Mouse (Mus musculus) liver, adult 2 months (tissue): ENCODE data around the gene Vps35l. TPM values are rescaled to one million over a fixed set of nuclear protein-coding genes. Genes with fewer than 3 reads are reported as not detected.

ENCODE experiments used
- DNase-seq: peaks from one replicate; pipeline ENCODE4 v3.0.0-alpha.2; 2011; ENCODE audit warnings: low read depth, low spot score; ENCODE audit errors: extremely low read depth
- H3K27ac ChIP-seq: fragments of 200-500 bp; replicated peaks from 2 replicates; pipeline ENCODE4 v1.5.1; 2012; ENCODE audit warnings: low read depth, mild to moderate bottlenecking, control low read depth, inconsistent platforms, low read length; ENCODE audit not compliant: insufficient read depth
- H3K27me3 ChIP-seq: fragments of 200-500 bp; 2 replicates; pipeline ENCODE4 v1.6.1; 2012; ENCODE audit warnings: mild to moderate bottlenecking, moderate library complexity, low read length, inconsistent platforms; ENCODE audit not compliant: control insufficient read depth, insufficient read depth
- H3K36me3 ChIP-seq: fragments of 200-500 bp; 2 replicates; pipeline ENCODE4 v1.6.1; 2012; ENCODE audit warnings: low read length, inconsistent platforms; ENCODE audit not compliant: control insufficient read depth, insufficient read depth
- H3K4me1 ChIP-seq: fragments of 200-500 bp; 2 replicates; pipeline ENCODE4 v1.6.1; 2011; ENCODE audit warnings: low read length; ENCODE audit not compliant: control insufficient read depth, insufficient read depth
- H3K4me3 ChIP-seq: fragments of 200-500 bp; 2 replicates; pipeline ENCODE4 v1.5.1; 2011; ENCODE audit warnings: low read depth, mild to moderate bottlenecking, control low read depth, low read length, moderate library complexity; ENCODE audit not compliant: insufficient read depth
- H3K79me2 ChIP-seq: fragments of 200-500 bp; 2 replicates; pipeline ENCODE4 v1.6.1; 2012; ENCODE audit warnings: inconsistent platforms, mild to moderate bottlenecking, low read length, moderate library complexity; ENCODE audit not compliant: control insufficient read depth, insufficient read depth
- H3K9ac ChIP-seq: fragments of 200-500 bp; 2 replicates; pipeline ENCODE4 v1.6.1; 2012; ENCODE audit warnings: low read depth, mild to moderate bottlenecking, control low read depth, inconsistent platforms, low read length
- CTCF ChIP-seq: fragments of 200-500 bp; IDR thresholded peaks from 2 replicates; pipeline ENCODE4 v1.5.1; 2011; ENCODE audit warnings: low read depth, low read length, control low read depth
- POLR2A ChIP-seq: fragments of 200-500 bp; IDR thresholded peaks from 2 replicates; pipeline ENCODE4 v1.6.1; 2011; ENCODE audit warnings: low read length, control low read depth; ENCODE audit not compliant: insufficient read depth; ENCODE audit errors: extremely low read depth
- WGBS: fragments of 180-500 bp; shearing (Covaris S2); methylation state at CpG from one replicate; pipeline ENCODE4 v1.1.7; 2018; 5-methylcytosine and 5-hydroxymethylcytosine counted together
- polyA plus RNA-seq: library from polyadenylated mRNA; depleted of rRNA; stranded (reverse); fragments of >200 nt; gene quantifications from 2 replicates; pipeline ENCODE4 v1.2.3, GENCODE M21; 2012
- total RNA-seq: library from RNA; depleted of rRNA; stranded (reverse); fragments of >200 nt; gene quantifications from 2 replicates; pipeline ENCODE4 v1.2.3, GENCODE M21; 2014

The Vps35l gene
- total and polyA plus RNA-seq, 2 experiments = 16.3 to 22.3 TPM

GRCm38 (mm10) chr7:118786091-118786490 is 46.1 kb downstream of the Vps35l start:
- 88% methylated on average over 6 of the region's 6 CpGs for WGBS
- no peak overlapping the region for H3K27ac ChIP-seq
- peaks cover 13% of the 10 kb centered on the region; the same call in 1 of the 2 replicates for H3K36me3 ChIP-seq
- H3K79me2 ChIP-seq = no peaks in the 10 kb centered on the region
- no peak for DNase-seq
- no peaks in the 10 kb centered on the region for H3K4me1 ChIP-seq
- H3K9ac ChIP-seq = no peak overlapping the region
- H3K27me3 ChIP-seq = no peaks in the 10 kb centered on the region
- H3K4me3 ChIP-seq = no peak overlapping the region
- no peak for TF ChIP-seq CTCF
- no peak for TF ChIP-seq POLR2A

DNA sequence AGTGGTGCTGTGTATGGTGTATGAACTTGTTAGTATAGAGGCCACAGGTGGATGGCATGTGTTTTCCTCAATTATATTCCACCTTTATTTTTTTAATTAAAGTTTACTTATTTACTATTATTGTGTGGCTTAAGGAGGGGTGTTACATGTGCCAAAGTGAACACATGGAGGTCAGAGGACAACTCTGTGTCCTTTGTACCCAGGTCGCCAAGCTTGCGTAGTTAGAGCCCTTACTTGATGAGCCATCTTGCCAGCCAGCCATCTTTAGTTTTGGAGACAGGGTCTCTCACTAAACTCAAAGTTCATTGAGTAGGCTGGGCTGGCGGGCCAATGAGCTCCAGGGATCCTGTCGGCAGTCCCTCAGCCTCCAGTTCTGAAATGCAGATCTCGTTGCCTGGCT is 47.3 kb downstream of the Vps35l start:
- Histone ChIP-seq H3K4me3 (no peak overlapping the region), H3K27me3 (no peaks in the 10 kb centered on the region), H3K4me1 (no peaks in the 10 kb centered on the region), H3K27ac (no peak overlapping the region), H3K36me3 (peaks cover 19% of the 10 kb centered on the region), H3K9ac (no peak overlapping the region), H3K79me2 (no peaks in the 10 kb centered on the region)
- no peak for TF ChIP-seq POLR2A
- TF ChIP-seq CTCF = no peak
- 87% methylated on average over 5 of the region's 5 CpGs for WGBS
- DNase-seq = peak; percentile 42

DNA sequence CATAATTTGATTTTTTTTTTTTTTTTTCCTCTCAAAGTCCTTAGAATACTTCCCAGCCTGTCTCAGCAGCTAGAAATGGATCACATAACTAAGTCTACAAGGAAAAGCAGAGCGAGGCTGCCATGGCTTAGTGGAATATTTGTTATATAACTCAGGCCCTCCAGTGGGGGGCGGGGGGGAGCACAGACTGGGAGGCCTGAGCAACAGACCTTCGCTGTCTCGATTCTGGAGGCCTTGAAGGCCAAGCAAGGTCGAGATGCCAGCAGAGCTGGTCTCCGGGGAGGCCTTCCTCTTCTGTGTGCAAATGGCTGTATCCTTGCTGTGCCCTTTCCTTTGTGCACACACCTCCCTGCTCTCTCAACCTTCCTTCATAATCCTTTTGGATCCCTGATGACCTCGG is 48.5 kb downstream of the Vps35l start:
- no peak overlapping the region for H3K4me3 ChIP-seq
- no peak for DNase-seq
- H3K9ac ChIP-seq = no peak overlapping the region
- no peak overlapping the region for H3K27ac ChIP-seq
- WGBS = 82% methylated on average over 7 of the region's 7 CpGs
- H3K27me3 ChIP-seq = no peaks in the 10 kb centered on the region
- H3K36me3 ChIP-seq = peaks cover 25% of the 10 kb centered on the region
- H3K4me1 ChIP-seq = no peaks in the 10 kb centered on the region
- TF ChIP-seq CTCF (no peak), POLR2A (no peak)
- no peaks in the 10 kb centered on the region for H3K79me2 ChIP-seq

GRCm38 (mm10) chr7:118790292-118790691 is 50.3 kb downstream of the Vps35l start:
- TF ChIP-seq POLR2A (no peak), CTCF (no peak)
- Histone ChIP-seq H3K4me1 (no peaks in the 10 kb centered on the region), H3K4me3 (no peak overlapping the region), H3K27me3 (no peaks in the 10 kb centered on the region), H3K79me2 (no peaks in the 10 kb centered on the region), H3K9ac (no peak overlapping the region), H3K27ac (no peak overlapping the region), H3K36me3 (peaks cover 25% of the 10 kb centered on the region)
- 91% methylated on average over 5 of the region's 5 CpGs for WGBS
- DNase-seq = no peak

DNA sequence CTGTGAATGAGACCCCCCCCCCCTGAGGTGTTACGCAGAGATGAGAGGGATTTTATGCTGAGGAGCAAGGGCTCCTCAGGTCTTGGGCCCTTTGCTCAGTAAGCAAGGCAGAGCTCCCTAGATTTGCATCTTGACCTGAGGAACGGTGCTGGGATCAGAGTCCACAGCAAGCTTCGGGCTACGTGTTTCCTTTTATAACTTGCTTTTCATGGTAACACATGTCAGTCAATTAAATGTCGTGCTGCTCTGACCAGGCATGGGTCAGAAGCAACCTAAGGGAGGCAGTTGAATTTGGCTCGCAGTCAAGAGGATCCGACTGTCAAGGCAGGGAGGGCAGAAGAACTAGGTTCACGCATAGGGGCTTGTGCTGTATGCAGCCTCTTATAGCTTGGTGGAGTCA is 53.9 kb downstream of the Vps35l start:
- Histone ChIP-seq H3K4me1 (no peaks in the 10 kb centered on the region), H3K27ac (no peak overlapping the region), H3K9ac (no peak overlapping the region), H3K4me3 (no peak overlapping the region), H3K36me3 (peaks cover 23% of the 10 kb centered on the region), H3K79me2 (no peaks in the 10 kb centered on the region), H3K27me3 (no peaks in the 10 kb centered on the region)
- no peak for TF ChIP-seq POLR2A
- no peak for TF ChIP-seq CTCF
- DNase-seq = no peak
- 90% methylated on average over 8 of the region's 8 CpGs for WGBS

- TF ChIP-seq POLR2A (no peak), CTCF (no peak)
- 97% methylated on average over 8 of the region's 8 CpGs for WGBS
- H3K27me3 ChIP-seq = no peaks in the 10 kb centered on the region
- H3K4me3 ChIP-seq = no peak overlapping the region
- H3K79me2 ChIP-seq = no peaks in the 10 kb centered on the region
- no peak overlapping the region for H3K27ac ChIP-seq
- H3K4me1 ChIP-seq = no peaks in the 10 kb centered on the region
- peaks cover 24% of the 10 kb centered on the region for H3K36me3 ChIP-seq
- no peak overlapping the region for H3K9ac ChIP-seq
- DNase-seq = no peak
Measured at GRCm38 (mm10) chr7:118795779-118796178, 55.8 kb downstream of the Vps35l start.
